Mouse (Mus musculus) small intestine, adult 2 months (tissue): ENCODE data around the gene Slc24a3. TPM values are rescaled to one million over a fixed set of nuclear protein-coding genes. Genes with fewer than 3 reads are reported as not detected.

Experiments
- H3K27ac ChIP-seq: fragments of 200-500 bp; 2 replicates; pipeline ENCODE4 v1.5.1; 2012; ENCODE audit warnings: low read depth, low read length, control low read depth, inconsistent platforms; ENCODE audit not compliant: insufficient read depth
- H3K27me3 ChIP-seq: fragments of 200-500 bp; 2 replicates; pipeline ENCODE4 v1.6.1; 2012; ENCODE audit warnings: mild to moderate bottlenecking, moderate library complexity, low read length, inconsistent platforms; ENCODE audit not compliant: control insufficient read depth, insufficient read depth
- H3K36me3 ChIP-seq: fragments of 200-500 bp; 2 replicates; pipeline ENCODE4 v1.6.1; 2012; ENCODE audit warnings: mild to moderate bottlenecking, low read length, control low read depth, inconsistent platforms; ENCODE audit not compliant: control insufficient read depth, insufficient read depth
- H3K4me1 ChIP-seq: fragments of 200-500 bp; 2 replicates; pipeline ENCODE4 v1.6.1; 2012; ENCODE audit warnings: low read length, inconsistent platforms, mixed read lengths; ENCODE audit not compliant: control insufficient read depth, insufficient read depth, insufficient read length
- H3K4me3 ChIP-seq: fragments of 200-500 bp; 2 replicates; pipeline ENCODE4 v1.5.1; 2012; ENCODE audit warnings: low read depth, mild to moderate bottlenecking, control low read depth, inconsistent platforms, low read length, moderate library complexity
- CTCF ChIP-seq: fragments of 200-500 bp; IDR thresholded peaks from 2 replicates; pipeline ENCODE4 v1.5.1; 2012; ENCODE audit warnings: low read depth, mild to moderate bottlenecking, control low read depth, inconsistent platforms, low read length, moderate library complexity, mixed read lengths; ENCODE audit not compliant: insufficient replicate concordance, insufficient read length; ENCODE audit errors: extremely low read depth
- POLR2A ChIP-seq: fragments of 200-500 bp; IDR thresholded peaks from 2 replicates; pipeline ENCODE4 v1.6.1; 2012; ENCODE audit warnings: low read depth, mild to moderate bottlenecking, control low read depth, inconsistent platforms, low read length, moderate library complexity
- WGBS: fragments of 180-500 bp; shearing (Covaris S2); methylation state at CpG from one replicate; pipeline ENCODE4 v1.1.7; 2018; 5-methylcytosine and 5-hydroxymethylcytosine counted together
- polyA plus RNA-seq: library from polyadenylated mRNA; depleted of rRNA; stranded (reverse); fragments of >200 nt; gene quantifications from 2 replicates; pipeline ENCODE4 v1.2.3, GENCODE M21; 2012

Gene Slc24a3
- polyA plus RNA-seq, 1 experiment = 6.1 TPM

DNA sequence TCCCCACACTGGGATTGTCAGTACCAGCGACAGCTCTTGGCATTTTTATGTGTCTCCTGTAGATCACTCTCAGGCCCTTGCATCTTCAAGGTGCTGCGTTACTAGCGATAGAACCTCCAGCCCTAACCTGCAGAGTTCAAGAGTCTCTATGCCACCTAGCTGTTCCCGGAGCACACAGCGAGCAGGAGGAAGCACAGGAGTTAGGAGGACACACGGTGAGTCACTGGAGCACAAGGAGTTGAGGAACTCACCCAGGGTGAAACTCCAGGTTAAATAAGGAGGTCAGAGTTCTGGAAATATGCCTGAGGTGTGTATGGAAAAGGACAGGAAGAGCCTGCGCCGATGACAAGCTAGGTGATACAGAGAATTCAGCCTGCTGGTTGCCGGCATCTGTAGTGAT is 513.2 kb downstream of the Slc24a3 start:
- 53% methylated on average over 9 of the region's 9 CpGs for WGBS
- Histone ChIP-seq H3K27me3 (no peaks in the 10 kb centered on the region), H3K4me3 (no peak overlapping the region), H3K4me1 (peaks cover 2% of the 10 kb centered on the region; the same call in 1 of the 2 replicates), H3K27ac (no peak overlapping the region), H3K36me3 (no peaks in the 10 kb centered on the region)
- TF ChIP-seq POLR2A (no peak), CTCF (no peak)

DNA sequence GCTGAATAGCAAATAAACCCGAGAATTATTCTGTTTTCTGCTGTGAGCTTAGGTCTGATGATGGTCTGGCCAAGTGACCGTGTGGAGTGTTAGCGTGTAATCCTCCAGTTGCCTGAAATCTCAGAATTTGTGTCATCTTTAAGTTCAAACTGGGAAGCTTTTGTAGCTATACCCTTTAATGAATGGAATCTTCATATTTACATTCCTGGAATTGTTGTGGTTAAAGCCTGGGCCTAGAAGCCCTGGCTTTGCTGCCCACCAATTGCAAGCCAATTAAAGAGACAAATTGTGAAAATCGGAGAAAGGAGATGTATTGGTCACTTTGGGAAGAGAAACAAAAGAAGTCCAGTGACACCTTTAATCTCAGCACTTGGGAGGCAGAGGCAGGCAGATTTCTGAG is 514.1 kb downstream of the Slc24a3 start:
- Histone ChIP-seq H3K27me3 (no peaks in the 10 kb centered on the region), H3K4me1 (peaks cover 2% of the 10 kb centered on the region; the same call in 1 of the 2 replicates), H3K4me3 (no peak overlapping the region), H3K36me3 (no peaks in the 10 kb centered on the region), H3K27ac (no peak overlapping the region)
- no peak for TF ChIP-seq CTCF
- 88% methylated on average over 4 of the region's 4 CpGs for WGBS

DNA sequence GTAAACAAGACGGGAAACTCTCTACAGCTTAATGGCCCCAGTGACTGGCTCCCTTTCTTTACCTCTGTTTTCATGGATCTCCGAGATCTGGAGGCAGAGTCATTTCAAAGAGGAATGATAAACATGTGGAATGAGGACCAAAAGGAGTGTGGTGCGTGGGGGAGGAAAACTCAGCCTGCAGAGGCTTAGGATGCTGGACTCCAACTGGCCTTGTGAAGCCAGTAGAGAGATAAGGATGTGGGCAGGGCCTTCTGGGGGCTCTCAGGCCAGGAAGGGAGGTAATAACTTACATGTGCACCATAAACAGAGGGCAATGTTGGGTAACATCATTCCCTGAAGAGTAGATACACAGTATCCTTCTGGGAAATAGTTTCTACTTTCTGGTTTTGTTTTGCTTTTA is 515.4 kb downstream of the Slc24a3 start:
- TF ChIP-seq POLR2A (no peak), CTCF (no peak)
- H3K27me3 ChIP-seq = no peaks in the 10 kb centered on the region
- no peak overlapping the region for H3K4me3 ChIP-seq
- peaks cover 2% of the 10 kb centered on the region; the same call in 1 of the 2 replicates for H3K4me1 ChIP-seq
- WGBS = 74% methylated on average over 3 of the region's 3 CpGs
- no peaks in the 10 kb centered on the region for H3K36me3 ChIP-seq
- no peak overlapping the region for H3K27ac ChIP-seq

DNA sequence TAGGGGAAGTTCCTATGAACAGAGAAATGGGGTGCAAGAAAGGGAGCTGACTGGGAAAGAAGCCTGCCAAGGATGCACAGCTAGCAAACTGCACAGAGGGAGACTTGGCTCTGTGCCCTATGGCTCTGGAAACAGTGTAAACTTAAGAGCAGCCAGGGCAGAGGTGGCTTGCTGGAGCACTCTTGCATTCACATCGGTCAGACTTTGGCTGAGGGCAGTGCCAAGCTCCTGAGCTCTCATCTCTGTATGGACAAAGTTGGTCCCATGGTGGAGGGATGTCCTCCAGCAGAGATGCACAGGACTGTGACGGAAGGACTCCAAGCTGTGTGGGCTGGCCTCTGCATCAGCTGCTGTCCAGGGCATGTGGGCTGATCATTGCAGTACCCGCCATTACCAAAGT is 516.0 kb downstream of the Slc24a3 start:
- no peak overlapping the region for H3K27ac ChIP-seq
- no peak overlapping the region for H3K4me3 ChIP-seq
- TF ChIP-seq POLR2A = no peak
- no peak for TF ChIP-seq CTCF
- H3K27me3 ChIP-seq = no peaks in the 10 kb centered on the region
- no peaks in the 10 kb centered on the region for H3K36me3 ChIP-seq
- H3K4me1 ChIP-seq = peaks cover 2% of the 10 kb centered on the region; the same call in 1 of the 2 replicates
- 60% methylated on average over 3 of the region's 3 CpGs for WGBS

DNA sequence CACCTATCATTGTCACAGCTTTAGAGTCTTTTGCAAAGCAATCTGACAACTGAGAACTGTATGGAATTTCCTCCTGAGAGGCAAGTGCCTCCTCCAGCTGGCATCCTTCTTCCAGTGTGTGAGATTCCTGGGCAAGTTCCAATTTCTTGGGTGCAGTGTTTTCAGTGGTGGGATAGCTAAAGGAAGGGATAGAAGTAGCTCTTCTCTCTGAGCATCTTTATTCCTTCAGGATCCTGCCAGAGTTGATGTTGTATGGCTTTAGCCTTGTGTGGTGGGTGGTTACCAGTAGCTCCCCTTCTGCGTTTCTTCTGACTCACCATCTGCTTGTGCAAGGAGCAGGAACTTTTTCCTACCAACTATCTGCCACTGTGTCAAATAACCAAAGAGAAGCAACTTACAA is 516.6 kb downstream of the Slc24a3 start:
- WGBS = 83% methylated on average over 1 of the region's 1 CpGs
- H3K36me3 ChIP-seq = no peaks in the 10 kb centered on the region
- no peak overlapping the region for H3K27ac ChIP-seq

DNA sequence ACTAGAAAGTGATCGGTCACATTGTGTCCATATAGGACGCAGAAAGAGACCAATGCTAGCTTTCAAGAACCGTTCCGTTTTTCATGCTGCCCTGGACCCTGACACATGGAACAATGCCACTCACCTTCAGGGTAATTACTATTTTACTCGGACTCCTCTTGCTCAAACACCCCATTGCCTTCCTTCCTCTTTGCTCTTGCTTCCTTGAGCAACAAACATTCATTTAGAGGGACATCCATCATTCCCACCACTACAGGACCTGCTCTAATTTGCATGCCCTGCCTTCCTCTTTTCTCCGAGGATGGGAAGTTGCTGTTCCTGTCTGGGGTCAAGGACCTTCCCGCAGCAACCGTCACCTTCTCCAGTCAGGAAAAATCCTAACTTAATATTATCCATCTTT is 517.3 kb downstream of the Slc24a3 start:
- 76% methylated on average over 8 of the region's 8 CpGs for WGBS
- no peaks in the 10 kb centered on the region for H3K36me3 ChIP-seq
- TF ChIP-seq POLR2A = no peak

More for the DNA sequence above, 516.6 kb downstream of the Slc24a3 start:
- Histone ChIP-seq H3K4me1 (peaks cover 2% of the 10 kb centered on the region; the same call in 1 of the 2 replicates), H3K27me3 (no peaks in the 10 kb centered on the region), H3K4me3 (no peak overlapping the region)
- TF ChIP-seq CTCF (no peak), POLR2A (no peak)

DNA sequence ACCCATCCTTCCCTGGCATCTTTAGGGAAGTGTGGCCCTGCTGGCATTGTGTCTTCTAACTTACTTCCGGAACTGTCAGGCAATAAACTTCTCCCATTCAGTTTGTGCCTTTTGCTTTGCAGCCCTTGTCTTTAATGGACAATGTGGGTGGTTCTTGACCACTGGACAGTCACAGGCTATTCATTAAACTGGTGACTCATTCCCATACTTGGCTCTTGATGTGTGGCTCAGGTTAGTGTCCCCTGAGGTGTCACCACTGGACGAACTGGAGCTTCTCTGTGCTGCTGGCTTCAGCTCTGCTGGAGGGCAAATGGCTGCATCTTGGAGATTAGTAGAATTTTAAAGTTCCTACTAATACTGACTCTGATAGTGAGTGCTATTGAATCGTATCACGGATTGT is 518.5 kb downstream of the Slc24a3 start:
- no peak overlapping the region for H3K27ac ChIP-seq
- H3K27me3 ChIP-seq = no peaks in the 10 kb centered on the region
- H3K4me3 ChIP-seq = no peak overlapping the region
- no peaks in the 10 kb centered on the region; the same call in 1 of the 2 replicates for H3K4me1 ChIP-seq
- no peaks in the 10 kb centered on the region for H3K36me3 ChIP-seq
- WGBS = 74% methylated on average over 4 of the region's 4 CpGs
- no peak for TF ChIP-seq POLR2A
- no peak for TF ChIP-seq CTCF

More for the DNA sequence above, 517.3 kb downstream of the Slc24a3 start:
- peaks cover 2% of the 10 kb centered on the region; the same call in 1 of the 2 replicates for H3K4me1 ChIP-seq
- H3K27ac ChIP-seq = no peak overlapping the region
- H3K4me3 ChIP-seq = no peak overlapping the region
- no peaks in the 10 kb centered on the region for H3K27me3 ChIP-seq

DNA sequence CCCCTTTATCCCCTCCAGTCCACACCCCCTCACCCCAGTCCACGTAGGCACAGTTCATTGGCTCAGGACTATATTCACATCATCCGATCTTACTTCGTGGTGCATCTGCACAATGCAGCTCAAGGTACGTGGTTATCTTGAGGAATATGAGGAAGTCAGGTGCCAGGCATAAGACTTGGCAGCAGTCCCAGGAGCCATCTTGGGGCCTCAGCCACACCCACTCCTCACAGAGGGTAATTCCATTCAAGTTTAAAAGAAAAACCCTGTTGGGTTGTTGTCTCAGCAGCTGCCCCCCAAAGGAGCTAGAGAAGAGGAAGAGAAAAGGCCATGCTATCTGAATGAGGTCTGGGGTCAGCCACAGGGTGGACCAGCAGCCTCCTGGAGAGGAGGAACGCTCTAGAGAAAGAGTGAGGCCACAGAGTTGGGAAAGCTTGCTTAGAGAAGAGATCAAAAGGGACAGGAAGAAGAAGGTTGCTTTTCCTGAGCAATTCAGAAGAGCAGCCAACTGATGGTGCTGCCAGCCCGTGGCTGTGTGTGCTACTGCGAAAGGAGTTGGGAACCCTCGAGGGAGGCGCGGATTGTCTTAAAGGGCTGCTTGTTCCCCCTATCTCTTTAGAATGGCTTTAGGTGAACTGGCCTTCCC is 523.9 kb downstream of the Slc24a3 start:
- Histone ChIP-seq H3K27me3 (no peaks in the 10 kb centered on the region), H3K4me3 (no peak overlapping the region), H3K4me1 (peaks cover 5% of the 10 kb centered on the region), H3K36me3 (no peaks in the 10 kb centered on the region), H3K27ac (peak overlapping the region; percentile 10; the same call in 1 of the 2 replicates)
- WGBS = 52% methylated on average over 10 of the region's 10 CpGs
- TF ChIP-seq CTCF (no peak), POLR2A (no peak)
